Mouse (Mus musculus) stomach, embryonic 16.5 days (tissue): Measurements from ENCODE around the gene Rccd1. TPM values are rescaled to one million over a fixed set of nuclear protein-coding genes. Genes with fewer than 3 reads are reported as not detected.
A peak's percentile ranks its signal among the peaks of the same experiment; 100 is the strongest.

Experiments
- ATAC-seq: fragments of 200-750 bp; cut with Nextera tagmentation; 2 replicates; pipeline ENCODE4 v1.8.0; 2017; ENCODE audit warnings: moderate number of reproducible peaks, moderate TSS enrichment; ENCODE audit not compliant: insufficient read depth, low FRiP score
- H3K27ac ChIP-seq: fragments of 300-500 bp; sonication (generic); 2 replicates; pipeline ENCODE4 v1.5.1; 2014; ENCODE audit warnings: low read length
- H3K27me3 ChIP-seq: fragments of 300-500 bp; sonication (generic); 2 replicates; pipeline ENCODE4 v1.6.1; 2014; ENCODE audit warnings: low read length, control low read depth, mixed read lengths; ENCODE audit not compliant: control insufficient read depth, insufficient read depth
- H3K36me3 ChIP-seq: fragments of 300-500 bp; sonication (generic); 2 replicates; pipeline ENCODE4 v1.6.1; 2014; ENCODE audit warnings: low read length; ENCODE audit not compliant: control insufficient read depth, insufficient read depth
- H3K4me1 ChIP-seq: fragments of 300-500 bp; sonication (generic); 2 replicates; pipeline ENCODE4 v1.6.1; 2014; ENCODE audit warnings: low read length, control low read depth, mixed read lengths; ENCODE audit not compliant: control insufficient read depth, insufficient read depth
- H3K4me2 ChIP-seq: fragments of 300-500 bp; sonication (generic); 2 replicates; pipeline ENCODE4 v1.6.1; 2014; ENCODE audit warnings: low read depth, low read length, mixed read lengths
- H3K4me3 ChIP-seq: fragments of 300-500 bp; sonication (generic); replicated peaks from 2 replicates; pipeline ENCODE4 v1.5.1; 2014; ENCODE audit warnings: mild to moderate bottlenecking, low read length
- H3K9ac ChIP-seq: fragments of 300-500 bp; sonication (generic); 2 replicates; pipeline ENCODE4 v1.6.1; 2014; ENCODE audit warnings: low read length
- H3K9me3 ChIP-seq: fragments of 300-500 bp; sonication (generic); replicated peaks from 2 replicates; pipeline ENCODE4 v1.6.1; 2016; ENCODE audit warnings: low read length, control low read depth; ENCODE audit not compliant: control insufficient read depth
- WGBS: fragments of 180-500 bp; shearing (Covaris S2); extraction: QIAGEN DNeasy Blood & Tissue Kit; methylation state at CpG from one replicate; pipeline ENCODE4 v1.1.7; 2014; 5-methylcytosine and 5-hydroxymethylcytosine counted together
- polyA plus RNA-seq: library from polyadenylated mRNA; unstranded; fragments of >200 nt; fragmentation: Nextera tagmentation; extraction: Ambion mirVana; gene quantifications from 2 replicates; pipeline ENCODE4 v1.2.1, GENCODE M21; 2015

Gene Rccd1
- polyA plus RNA-seq, 1 experiment from 2014 or later: 11.7 TPM

DNA sequence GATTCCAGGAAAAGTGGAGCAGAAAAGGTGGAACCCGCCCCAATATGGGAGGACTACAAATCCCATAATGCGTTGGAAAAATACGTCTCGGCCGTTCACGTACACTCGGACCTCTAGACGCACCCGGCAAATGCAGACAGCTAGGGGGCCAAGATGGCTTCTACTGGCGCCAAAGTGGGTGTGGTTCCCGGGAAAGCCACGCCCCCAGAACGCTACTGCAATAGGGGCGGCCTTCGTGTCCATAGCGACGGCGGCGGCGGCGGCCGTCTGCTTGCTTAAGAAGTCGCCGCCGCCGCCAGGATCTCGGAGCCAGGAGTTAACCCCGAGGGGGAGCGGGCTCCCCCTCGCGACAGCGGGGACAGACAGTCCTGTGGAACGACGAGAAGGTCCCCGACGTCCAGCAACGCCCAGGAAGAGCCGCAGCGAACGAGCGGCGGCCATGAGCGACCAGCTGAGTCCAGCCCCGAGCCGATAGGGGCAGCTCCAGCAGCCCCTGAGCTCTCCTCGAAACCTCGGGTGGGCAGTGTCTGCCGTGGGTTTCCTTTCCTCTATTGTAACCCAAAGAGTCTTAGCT, 78.0 kb downstream of the Rccd1 start, which contains the start of gene Ttll13:
Ttll13 (plus strand) TSS at position 229 of the 574 bp plus-strand sequence.
- H3K4me2 ChIP-seq: peak within 1 kb of the TSS; percentile 70
- peak within 1 kb of the TSS; percentile 86 for H3K9ac ChIP-seq
- H3K27me3 ChIP-seq: no peaks in the 10 kb centered on the region
- H3K4me3 ChIP-seq: peak within 1 kb of the TSS; percentile 68
- no peaks in the 10 kb centered on the region; the same call in 1 of the 2 replicates for H3K4me1 ChIP-seq
- H3K27ac ChIP-seq: peak within 1 kb of the TSS; percentile 88
- H3K36me3 ChIP-seq: no peaks in the 10 kb centered on the region
- peak; percentile 99 for ATAC-seq
- WGBS: under 1% methylated on average over 48 of the region's 48 CpGs
- H3K9me3 ChIP-seq: no peaks in the 10 kb centered on the region

DNA sequence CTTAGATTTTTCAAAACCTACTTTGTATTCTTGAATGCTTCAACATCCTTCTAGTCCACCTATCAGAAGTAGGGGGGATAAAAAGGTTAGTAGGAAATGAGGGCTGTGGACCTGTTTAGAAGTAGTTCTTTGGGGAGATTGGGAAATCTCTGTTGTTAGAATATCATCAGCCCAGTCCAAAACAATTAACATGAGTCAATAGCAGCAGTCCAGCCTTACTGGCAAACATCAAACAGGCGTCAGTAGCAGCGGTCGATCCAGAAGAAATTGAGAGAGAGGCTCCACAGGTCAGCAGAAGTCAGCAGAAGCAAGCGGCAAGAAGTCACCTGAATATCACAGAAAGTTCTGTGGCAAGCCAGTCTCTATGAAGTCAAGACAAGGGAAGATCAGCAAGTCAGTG, 79.4 kb downstream of the Rccd1 start:
- H3K4me3 ChIP-seq: no peak overlapping the region
- no peaks in the 10 kb centered on the region for H3K36me3 ChIP-seq
- H3K27me3 ChIP-seq: no peaks in the 10 kb centered on the region
- H3K9me3 ChIP-seq: no peaks in the 10 kb centered on the region
- ATAC-seq: no peak
- H3K4me2 ChIP-seq: no peak overlapping the region
- H3K27ac ChIP-seq: no peak overlapping the region
- H3K4me1 ChIP-seq: no peaks in the 10 kb centered on the region
- 90% methylated on average over 4 of the region's 4 CpGs for WGBS
- H3K9ac ChIP-seq: no peak overlapping the region

Other genes starting within 250 kb of the Rccd1 start
- 606 and 633 TPM in 2 replicates for gene Idh2, start 209.1 kb downstream of the Rccd1 start, polyA plus RNA-seq
- gene Sema4b, start 137.6 kb downstream of the Rccd1 start, polyA plus RNA-seq: 19.7 and 23.7 TPM in 2 replicates
- 141 and 167 TPM in 2 replicates for gene Cib1, start 91.6 kb downstream of the Rccd1 start, polyA plus RNA-seq
- 4.0 and 4.7 TPM in 2 replicates for gene Gdpgp1, start 91.6 kb downstream of the Rccd1 start, polyA plus RNA-seq
- gene Ttll13, start 78.1 kb downstream of the Rccd1 start, polyA plus RNA-seq: 0.56 and 1.1 TPM in 2 replicates
- 52.2 and 53.3 TPM in 2 replicates for gene Ngrn, start 63.2 kb downstream of the Rccd1 start, polyA plus RNA-seq
- gene Vps33b, start 54.8 kb downstream of the Rccd1 start, polyA plus RNA-seq: 12.5 and 13.2 TPM in 2 replicates
- 125 and 145 TPM in 2 replicates for gene Prc1, start 30.0 kb downstream of the Rccd1 start, polyA plus RNA-seq
- 44.5 and 48.1 TPM in 2 replicates for gene Unc45a, start 16.6 kb upstream of the Rccd1 start, polyA plus RNA-seq
- 13.4 and 17.7 TPM in 2 replicates for gene Hddc3, start 18.6 kb upstream of the Rccd1 start, polyA plus RNA-seq
- gene Man2a2, start 46.9 kb upstream of the Rccd1 start, polyA plus RNA-seq: 13.8 and 14.7 TPM in 2 replicates
- 12.3 and 13.8 TPM in 2 replicates for gene Fes, start 63.5 kb upstream of the Rccd1 start, polyA plus RNA-seq
- gene Furin, start 81.0 kb upstream of the Rccd1 start, polyA plus RNA-seq: 8.7 and 9.5 TPM in 2 replicates
- gene Blm, start 210.7 kb upstream of the Rccd1 start, polyA plus RNA-seq: 13.2 and 13.8 TPM in 2 replicates